Mouse (Mus musculus): ENCODE measurements around the gene Ift22. TPM values are rescaled to one million over a fixed set of nuclear protein-coding genes. Genes with fewer than 3 reads are reported as not detected.

The Ift22 gene
- polyA plus RNA-seq, 1 experiment from 2014 or later: 86.7 TPM

GRCm38 (mm10) chr5:136952153-136952552, 44.2 kb downstream of the Ift22 start:
- no peak overlapping the region for H3K4me3 ChIP-seq (ENCODE audit: low read length)
- no peak overlapping the region for H3K9ac ChIP-seq (ENCODE audit: low read depth, low read length)
- ATAC-seq (ENCODE audit: low FRiP score, low TSS enrichment): no peak
- H3K4me1 ChIP-seq (ENCODE audit: control insufficient read depth, insufficient read depth, low read length): peaks cover 8% of the 10 kb centered on the region; the same call in 1 of the 2 replicates
- no peaks in the 10 kb centered on the region for H3K9me3 ChIP-seq (ENCODE audit: control insufficient read depth, low read length)
- H3K27ac ChIP-seq (ENCODE audit: low read depth, low read length): no peak overlapping the region
- no peak overlapping the region for H3K4me2 ChIP-seq (replicated peaks; ENCODE audit: low read depth, low read length)
- no peaks in the 10 kb centered on the region for H3K27me3 ChIP-seq (ENCODE audit: control insufficient read depth, insufficient read depth, low read length)
- 73% methylated on average over 4 of the region's 4 CpGs for WGBS
- H3K36me3 ChIP-seq (ENCODE audit: control insufficient read depth, insufficient read depth, low read length): no peaks in the 10 kb centered on the region

- Histone ChIP-seq H3K36me3 (ENCODE audit: control insufficient read depth, insufficient read depth, low read length) (no peaks in the 10 kb centered on the region), H3K9ac (ENCODE audit: low read depth, low read length) (peak within 1 kb of the TSS; percentile 87), H3K4me2 (replicated peaks; ENCODE audit: low read depth, low read length) (peak within 1 kb of the TSS; percentile 76), H3K27me3 (ENCODE audit: control insufficient read depth, insufficient read depth, low read length) (no peaks in the 10 kb centered on the region), H3K4me3 (ENCODE audit: low read length) (peak within 1 kb of the TSS; percentile 67), H3K27ac (ENCODE audit: low read depth, low read length) (no peak within 1 kb of the TSS), H3K9me3 (ENCODE audit: control insufficient read depth, low read length) (no peaks in the 10 kb centered on the region), H3K4me1 (ENCODE audit: control insufficient read depth, insufficient read depth, low read length) (peaks cover 8% of the 10 kb centered on the region; the same call in 1 of the 2 replicates)
- ATAC-seq (ENCODE audit: low FRiP score, low TSS enrichment): peak; percentile 100
- WGBS: under 1% methylated on average over 23 of the region's 23 CpGs
Observed at GRCm38 (mm10) chr5:136953015-136953414, 45.1 kb downstream of the Ift22 start, which contains the start of gene Fis1. Gene Fis1, plus strand, starts transcription at chr5:136953275.

GRCm38 (mm10) chr5:136953440-136953951, 45.5 kb downstream of the Ift22 start:
- ATAC-seq (ENCODE audit: low FRiP score, low TSS enrichment): no peak
- H3K4me3 ChIP-seq (ENCODE audit: low read length): peak overlapping the region; percentile 67
- no peaks in the 10 kb centered on the region for H3K27me3 ChIP-seq (ENCODE audit: control insufficient read depth, insufficient read depth, low read length)
- H3K9ac ChIP-seq (ENCODE audit: low read depth, low read length): peak overlapping the region; percentile 87
- H3K27ac ChIP-seq (ENCODE audit: low read depth, low read length): no peak overlapping the region
- peaks cover 9% of the 10 kb centered on the region; the same call in 1 of the 2 replicates for H3K4me1 ChIP-seq (ENCODE audit: control insufficient read depth, insufficient read depth, low read length)
- H3K4me2 ChIP-seq (replicated peaks; ENCODE audit: low read depth, low read length): peak overlapping the region; percentile 76
- 3% methylated on average over 12 of the region's 12 CpGs for WGBS
- H3K36me3 ChIP-seq (ENCODE audit: control insufficient read depth, insufficient read depth, low read length): no peaks in the 10 kb centered on the region
- no peaks in the 10 kb centered on the region for H3K9me3 ChIP-seq (ENCODE audit: control insufficient read depth, low read length)

- Histone ChIP-seq H3K4me3 (ENCODE audit: low read length) (no peak overlapping the region), H3K4me1 (ENCODE audit: control insufficient read depth, insufficient read depth, low read length) (peaks cover 15% of the 10 kb centered on the region; the same call in 1 of the 2 replicates), H3K9me3 (ENCODE audit: control insufficient read depth, low read length) (no peaks in the 10 kb centered on the region), H3K4me2 (replicated peaks; ENCODE audit: low read depth, low read length) (no peak overlapping the region), H3K9ac (ENCODE audit: low read depth, low read length) (no peak overlapping the region), H3K36me3 (ENCODE audit: control insufficient read depth, insufficient read depth, low read length) (no peaks in the 10 kb centered on the region), H3K27ac (ENCODE audit: low read depth, low read length) (no peak overlapping the region), H3K27me3 (ENCODE audit: control insufficient read depth, insufficient read depth, low read length) (no peaks in the 10 kb centered on the region)
- WGBS: 85% methylated on average over 4 of the region's 4 CpGs
- ATAC-seq (ENCODE audit: low FRiP score, low TSS enrichment): no peak
Observed at GRCm38 (mm10) chr5:136955622-136956021, 47.7 kb downstream of the Ift22 start.

GRCm38 (mm10) chr5:136957250-136957649, 49.3 kb downstream of the Ift22 start:
- no peak for ATAC-seq (ENCODE audit: low FRiP score, low TSS enrichment)
- no peaks in the 10 kb centered on the region for H3K36me3 ChIP-seq (ENCODE audit: control insufficient read depth, insufficient read depth, low read length)
- H3K4me2 ChIP-seq (replicated peaks; ENCODE audit: low read depth, low read length): no peak overlapping the region
- WGBS: 88% methylated on average over 1 of the region's 1 CpGs
- no peak overlapping the region for H3K27ac ChIP-seq (ENCODE audit: low read depth, low read length)
- H3K4me3 ChIP-seq (ENCODE audit: low read length): no peak overlapping the region
- H3K9ac ChIP-seq (ENCODE audit: low read depth, low read length): no peak overlapping the region
- no peaks in the 10 kb centered on the region for H3K9me3 ChIP-seq (ENCODE audit: control insufficient read depth, low read length)
- H3K27me3 ChIP-seq (ENCODE audit: control insufficient read depth, insufficient read depth, low read length): no peaks in the 10 kb centered on the region
- peaks cover 21% of the 10 kb centered on the region for H3K4me1 ChIP-seq (ENCODE audit: control insufficient read depth, insufficient read depth, low read length)

- Histone ChIP-seq H3K9me3 (ENCODE audit: control insufficient read depth, low read length) (no peaks in the 10 kb centered on the region), H3K4me2 (replicated peaks; ENCODE audit: low read depth, low read length) (no peak overlapping the region), H3K27ac (ENCODE audit: low read depth, low read length) (peak overlapping the region; percentile 82), H3K4me1 (ENCODE audit: control insufficient read depth, insufficient read depth, low read length) (peaks cover 23% of the 10 kb centered on the region), H3K9ac (ENCODE audit: low read depth, low read length) (no peak overlapping the region; the same call in 1 of the 2 replicates), H3K36me3 (ENCODE audit: control insufficient read depth, insufficient read depth, low read length) (peaks cover 11% of the 10 kb centered on the region), H3K4me3 (ENCODE audit: low read length) (no peak overlapping the region; the same call in 1 of the 2 replicates), H3K27me3 (ENCODE audit: control insufficient read depth, insufficient read depth, low read length) (no peaks in the 10 kb centered on the region)
- ATAC-seq (ENCODE audit: low FRiP score, low TSS enrichment): no peak
- WGBS: 47% methylated on average over 5 of the region's 5 CpGs
Observed at GRCm38 (mm10) chr5:136958991-136959605, 51.1 kb downstream of the Ift22 start.

GRCm38 (mm10) chr5:136960053-136960452, 52.1 kb downstream of the Ift22 start:
- Histone ChIP-seq H3K4me3 (ENCODE audit: low read length) (no peak overlapping the region), H3K9ac (ENCODE audit: low read depth, low read length) (no peak overlapping the region), H3K4me1 (ENCODE audit: control insufficient read depth, insufficient read depth, low read length) (peaks cover 20% of the 10 kb centered on the region), H3K27me3 (ENCODE audit: control insufficient read depth, insufficient read depth, low read length) (no peaks in the 10 kb centered on the region), H3K27ac (ENCODE audit: low read depth, low read length) (no peak overlapping the region), H3K9me3 (ENCODE audit: control insufficient read depth, low read length) (no peaks in the 10 kb centered on the region), H3K36me3 (ENCODE audit: control insufficient read depth, insufficient read depth, low read length) (peaks cover 21% of the 10 kb centered on the region), H3K4me2 (replicated peaks; ENCODE audit: low read depth, low read length) (no peak overlapping the region)
- ATAC-seq (ENCODE audit: low FRiP score, low TSS enrichment): no peak
- 94% methylated on average over 6 of the region's 6 CpGs for WGBS

GRCm38 (mm10) chr5:136961334-136961982, 53.5 kb downstream of the Ift22 start:
- WGBS: 24% methylated on average over 5 of the region's 5 CpGs
- Histone ChIP-seq H3K9ac (ENCODE audit: low read depth, low read length) (peak overlapping the region; percentile 78), H3K4me3 (ENCODE audit: low read length) (peak overlapping the region; percentile 82), H3K4me2 (replicated peaks; ENCODE audit: low read depth, low read length) (peak overlapping the region; percentile 77), H3K4me1 (ENCODE audit: control insufficient read depth, insufficient read depth, low read length) (peaks cover 33% of the 10 kb centered on the region), H3K36me3 (ENCODE audit: control insufficient read depth, insufficient read depth, low read length) (peaks cover 33% of the 10 kb centered on the region), H3K9me3 (ENCODE audit: control insufficient read depth, low read length) (no peaks in the 10 kb centered on the region), H3K27ac (ENCODE audit: low read depth, low read length) (peak overlapping the region; percentile 87), H3K27me3 (ENCODE audit: control insufficient read depth, insufficient read depth, low read length) (no peaks in the 10 kb centered on the region)
- no peak; the same call in 1 of the 2 replicates for ATAC-seq (ENCODE audit: low FRiP score, low TSS enrichment)

GRCm38 (mm10) chr5:136961983-136962461, 54.1 kb downstream of the Ift22 start:
- Histone ChIP-seq H3K4me2 (replicated peaks; ENCODE audit: low read depth, low read length) (peak overlapping the region; percentile 77), H3K9me3 (ENCODE audit: control insufficient read depth, low read length) (no peaks in the 10 kb centered on the region), H3K36me3 (ENCODE audit: control insufficient read depth, insufficient read depth, low read length) (peaks cover 33% of the 10 kb centered on the region), H3K27ac (ENCODE audit: low read depth, low read length) (peak overlapping the region; percentile 87), H3K27me3 (ENCODE audit: control insufficient read depth, insufficient read depth, low read length) (no peaks in the 10 kb centered on the region), H3K4me1 (ENCODE audit: control insufficient read depth, insufficient read depth, low read length) (peaks cover 38% of the 10 kb centered on the region), H3K9ac (ENCODE audit: low read depth, low read length) (peak overlapping the region; percentile 78), H3K4me3 (ENCODE audit: low read length) (peak overlapping the region; percentile 82)
- ATAC-seq (ENCODE audit: low FRiP score, low TSS enrichment): peak; percentile 86
- 0% methylated on average over 20 of the region's 20 CpGs for whole genome bisulfite sequencing

Data from kidney, embryonic 14.5 days (tissue).